In genomic region chr5:111881517-111881916, GRCm38 (mm10) we compare ENCODE assay signal across 12 mouse cellular contexts.
DNase-seq lines count a peak whose midpoint lies in the region; ATAC-seq lines count a peak whose summit lies in the region.
"Had no signal": no experiment of that assay in that cellular context is flagged by ENCODE, and none has a peak within 500 bp of the region (broad histone marks: within the 10 kb centered on the region; RNA-seq: fewer than 3 reads in every experiment).

No protein-coding gene starts in this region.

- H3K9ac ChIP-seq in heart, embryonic 16.5 days (ENCODE audit: low read length) = no peak overlapping the region
- H3K9ac ChIP-seq: neural tube, embryonic 15.5 days had no signal

- no peaks in the 10 kb centered on the region for H3K36me3 ChIP-seq in heart, embryonic 16.5 days (ENCODE audit: control insufficient read depth, insufficient read depth)
- H3K36me3 ChIP-seq: neural tube, embryonic 15.5 days had no signal

- no peaks in the 10 kb centered on the region for H3K27me3 ChIP-seq in heart, embryonic 16.5 days (ENCODE audit: control insufficient read depth, insufficient read depth, low read length)

- 31% methylated on average over 5 of the region's 5 CpGs for WGBS in heart, embryonic 16.5 days

- ATAC-seq in common myeloid progenitor, adult 5-6 weeks (replicated peaks; ENCODE audit: low read depth, poor library complexity, severe bottlenecking) = 0 out of 2 replicates have a peak, but pooled peaks have one; percentile 22
- peak; percentile 23; the same call in 1 of the 2 replicates for ATAC-seq in heart, embryonic 16.5 days (replicated peaks; ENCODE audit: extremely low read depth, insufficient read depth, low FRiP score)

- peak; percentile 18 for DNase-seq in urinary bladder, postnatal 25 days (ENCODE audit: low spot score)
- no peak for DNase-seq in urinary bladder, postnatal 4 days (ENCODE audit: low spot score in 2 of 2)
- DNase-seq in skeletal muscle tissue, adult 2 months (ENCODE audit: low read depth, low spot score) = peak; percentile 81
- no peak for DNase-seq in thymus, postnatal 14 days
- DNase-seq in right cerebral cortex, postnatal 4 days = no peak
- DNase-seq: cerebellum, adult 2 months; kidney, postnatal 36 days had no signal

- H3K4me1 ChIP-seq in heart, embryonic 16.5 days (ENCODE audit: control insufficient read depth, insufficient read depth, low read length) = no peaks in the 10 kb centered on the region

- no peak overlapping the region for H3K27ac ChIP-seq in heart, embryonic 16.5 days (ENCODE audit: low read length)
- H3K27ac ChIP-seq: neural tube, embryonic 15.5 days had no signal

- H3K9me3 ChIP-seq in heart, embryonic 16.5 days (replicated peaks; ENCODE audit: control insufficient read depth, low read length) = no peaks in the 10 kb centered on the region
- H3K9me3 ChIP-seq: neural tube, embryonic 15.5 days had no signal

- no peak overlapping the region for H3K4me2 ChIP-seq in heart, embryonic 16.5 days (ENCODE audit: low read depth, low read length)
- H3K4me2 ChIP-seq: liver, embryonic 11.5 days; midbrain, embryonic 11.5 days; neural tube, embryonic 15.5 days had no signal

- no peak overlapping the region for H3K4me3 ChIP-seq in heart, embryonic 16.5 days (ENCODE audit: low read length)
- H3K4me3 ChIP-seq: neural tube, embryonic 15.5 days had no signal

Comparison
In these comparisons a context has a peak if more than half of its experiments do, and no peak if none do; other contexts are left out.
1. DNase-seq: peak in urinary bladder, postnatal 25 days (single experiment) and skeletal muscle tissue, adult 2 months (single experiment); none in urinary bladder, postnatal 4 days (0 of 2), thymus, postnatal 14 days (single experiment) and right cerebral cortex, postnatal 4 days (single experiment).